Mouse (Mus musculus): ENCODE measurements at regions not wholly inside any gene's neighbourhood (a gene's known extent, or its start where the extent isn't known, plus 50 kb on each side); places are given as distances from the start of the nearest gene placed in this dataset.

GRCm38 (mm10) chr10:87639339-87639738 is 117.7 kb downstream of the Pah start:
- H3K9ac ChIP-seq (replicated peaks; ENCODE audit: low read depth, low read length), result no peak overlapping the region
- H3K27ac ChIP-seq (ENCODE audit: low read length), result no peak overlapping the region
- no peak overlapping the region for H3K4me3 ChIP-seq (ENCODE audit: low read depth, low read length)
- no peaks in the 10 kb centered on the region for H3K27me3 ChIP-seq (ENCODE audit: control insufficient read depth, insufficient read depth, low read length)
- WGBS, result 79% methylated on average over 2 of the region's 2 CpGs
- ATAC-seq (ENCODE audit: insufficient number of reproducible peaks, insufficient read depth, low FRiP score, low read depth), result no peak
- H3K9me3 ChIP-seq (ENCODE audit: control insufficient read depth, low read depth, low read length), result no peaks in the 10 kb centered on the region
- H3K36me3 ChIP-seq (ENCODE audit: control insufficient read depth, insufficient read depth, low read length), result no peaks in the 10 kb centered on the region
- no peak overlapping the region for H3K4me2 ChIP-seq (replicated peaks; ENCODE audit: low read depth, low read length)
- H3K4me1 ChIP-seq (ENCODE audit: control insufficient read depth, insufficient read depth, low read length), result no peaks in the 10 kb centered on the region

GRCm38 (mm10) chr10:87649091-87649490 is 127.5 kb downstream of the Pah start:
- Histone ChIP-seq H3K4me2 (replicated peaks; ENCODE audit: low read depth, low read length) (no peak overlapping the region), H3K4me1 (ENCODE audit: control insufficient read depth, insufficient read depth, low read length) (no peaks in the 10 kb centered on the region), H3K27ac (ENCODE audit: low read length) (no peak overlapping the region), H3K36me3 (ENCODE audit: control insufficient read depth, insufficient read depth, low read length) (no peaks in the 10 kb centered on the region), H3K27me3 (ENCODE audit: control insufficient read depth, insufficient read depth, low read length) (no peaks in the 10 kb centered on the region), H3K9me3 (ENCODE audit: control insufficient read depth, low read depth, low read length) (no peaks in the 10 kb centered on the region), H3K4me3 (ENCODE audit: low read depth, low read length) (no peak overlapping the region), H3K9ac (replicated peaks; ENCODE audit: low read depth, low read length) (no peak overlapping the region)
- ATAC-seq (ENCODE audit: insufficient number of reproducible peaks, insufficient read depth, low FRiP score, low read depth), result no peak; the same call in 1 of the 2 replicates
- 21% methylated on average over 1 of the region's 1 CpGs for WGBS

- Histone ChIP-seq H3K4me1 (ENCODE audit: control insufficient read depth, insufficient read depth, low read length) (no peaks in the 10 kb centered on the region), H3K9me3 (ENCODE audit: control insufficient read depth, low read depth, low read length) (no peaks in the 10 kb centered on the region), H3K27ac (ENCODE audit: low read length) (no peak overlapping the region), H3K27me3 (ENCODE audit: control insufficient read depth, insufficient read depth, low read length) (no peaks in the 10 kb centered on the region), H3K36me3 (ENCODE audit: control insufficient read depth, insufficient read depth, low read length) (no peaks in the 10 kb centered on the region), H3K4me2 (replicated peaks; ENCODE audit: low read depth, low read length) (no peak overlapping the region), H3K4me3 (ENCODE audit: low read depth, low read length) (no peak overlapping the region), H3K9ac (replicated peaks; ENCODE audit: low read depth, low read length) (no peak overlapping the region)
- WGBS, result 56% methylated on average over 8 of the region's 8 CpGs
- no peak for ATAC-seq (ENCODE audit: insufficient number of reproducible peaks, insufficient read depth, low FRiP score, low read depth)
Observed at GRCm38 (mm10) chr10:87652139-87652740, 130.6 kb downstream of the Pah start.

- Histone ChIP-seq H3K27ac (ENCODE audit: low read length) (no peak overlapping the region), H3K4me1 (ENCODE audit: control insufficient read depth, insufficient read depth, low read length) (no peaks in the 10 kb centered on the region)
Observed at GRCm38 (mm10) chr10:87654112-87654511, 132.5 kb downstream of the Pah start.

GRCm38 (mm10) chr10:87666020-87666718 is 144.6 kb downstream of the Pah start:
- Histone ChIP-seq H3K4me1 (ENCODE audit: control insufficient read depth, insufficient read depth, low read length) (no peaks in the 10 kb centered on the region), H3K27ac (ENCODE audit: low read length) (no peak overlapping the region), H3K9me3 (ENCODE audit: control insufficient read depth, low read depth, low read length) (no peaks in the 10 kb centered on the region), H3K4me3 (ENCODE audit: low read depth, low read length) (no peak overlapping the region), H3K9ac (replicated peaks; ENCODE audit: low read depth, low read length) (no peak overlapping the region), H3K4me2 (replicated peaks; ENCODE audit: low read depth, low read length) (no peak overlapping the region), H3K27me3 (ENCODE audit: control insufficient read depth, insufficient read depth, low read length) (no peaks in the 10 kb centered on the region), H3K36me3 (ENCODE audit: control insufficient read depth, insufficient read depth, low read length) (no peaks in the 10 kb centered on the region)
- 65% methylated on average over 9 of the region's 9 CpGs for WGBS
- no peak for ATAC-seq (ENCODE audit: insufficient number of reproducible peaks, insufficient read depth, low FRiP score, low read depth)

More at GRCm38 (mm10) chr10:87654112-87654511, 132.5 kb downstream of the Pah start:
- H3K4me3 ChIP-seq (ENCODE audit: low read depth, low read length), result no peak overlapping the region
- no peaks in the 10 kb centered on the region for H3K9me3 ChIP-seq (ENCODE audit: control insufficient read depth, low read depth, low read length)
- H3K27me3 ChIP-seq (ENCODE audit: control insufficient read depth, insufficient read depth, low read length), result no peaks in the 10 kb centered on the region
- no peak overlapping the region for H3K9ac ChIP-seq (replicated peaks; ENCODE audit: low read depth, low read length)
- no peaks in the 10 kb centered on the region for H3K36me3 ChIP-seq (ENCODE audit: control insufficient read depth, insufficient read depth, low read length)
- no peak overlapping the region for H3K4me2 ChIP-seq (replicated peaks; ENCODE audit: low read depth, low read length)
- WGBS, result 74% methylated on average over 4 of the region's 4 CpGs
- ATAC-seq (ENCODE audit: insufficient number of reproducible peaks, insufficient read depth, low FRiP score, low read depth), result no peak

- H3K27ac ChIP-seq (ENCODE audit: low read length), result no peak overlapping the region
- no peaks in the 10 kb centered on the region for H3K36me3 ChIP-seq (ENCODE audit: control insufficient read depth, insufficient read depth, low read length)
- H3K4me1 ChIP-seq (ENCODE audit: control insufficient read depth, insufficient read depth, low read length), result no peaks in the 10 kb centered on the region
- 83% methylated on average over 7 of the region's 7 CpGs for WGBS
- H3K9ac ChIP-seq (replicated peaks; ENCODE audit: low read depth, low read length), result no peak overlapping the region
- H3K4me2 ChIP-seq (replicated peaks; ENCODE audit: low read depth, low read length), result no peak overlapping the region
- no peak for ATAC-seq (ENCODE audit: insufficient number of reproducible peaks, insufficient read depth, low FRiP score, low read depth)
- H3K4me3 ChIP-seq (ENCODE audit: low read depth, low read length), result no peak overlapping the region
- H3K9me3 ChIP-seq (ENCODE audit: control insufficient read depth, low read depth, low read length), result no peaks in the 10 kb centered on the region
- no peaks in the 10 kb centered on the region for H3K27me3 ChIP-seq (ENCODE audit: control insufficient read depth, insufficient read depth, low read length)
Observed at GRCm38 (mm10) chr10:87666719-87667387, 145.3 kb downstream of the Pah start.

GRCm38 (mm10) chr10:87667651-87668140 is 146.1 kb downstream of the Pah start:
- H3K4me1 ChIP-seq (ENCODE audit: control insufficient read depth, insufficient read depth, low read length), result no peaks in the 10 kb centered on the region
- 88% methylated on average over 10 of the region's 10 CpGs for WGBS
- ATAC-seq (ENCODE audit: insufficient number of reproducible peaks, insufficient read depth, low FRiP score, low read depth), result no peak
- H3K4me3 ChIP-seq (ENCODE audit: low read depth, low read length), result no peak overlapping the region
- H3K27ac ChIP-seq (ENCODE audit: low read length), result no peak overlapping the region
- H3K27me3 ChIP-seq (ENCODE audit: control insufficient read depth, insufficient read depth, low read length), result no peaks in the 10 kb centered on the region
- no peak overlapping the region for H3K9ac ChIP-seq (replicated peaks; ENCODE audit: low read depth, low read length)
- H3K4me2 ChIP-seq (replicated peaks; ENCODE audit: low read depth, low read length), result no peak overlapping the region
- no peaks in the 10 kb centered on the region for H3K9me3 ChIP-seq (ENCODE audit: control insufficient read depth, low read depth, low read length)
- no peaks in the 10 kb centered on the region for H3K36me3 ChIP-seq (ENCODE audit: control insufficient read depth, insufficient read depth, low read length)

- Histone ChIP-seq H3K4me2 (replicated peaks; ENCODE audit: low read depth, low read length) (no peak overlapping the region), H3K9me3 (ENCODE audit: control insufficient read depth, low read depth, low read length) (no peaks in the 10 kb centered on the region), H3K9ac (replicated peaks; ENCODE audit: low read depth, low read length) (no peak overlapping the region), H3K27me3 (ENCODE audit: control insufficient read depth, insufficient read depth, low read length) (no peaks in the 10 kb centered on the region), H3K4me1 (ENCODE audit: control insufficient read depth, insufficient read depth, low read length) (no peaks in the 10 kb centered on the region), H3K27ac (ENCODE audit: low read length) (no peak overlapping the region), H3K4me3 (ENCODE audit: low read depth, low read length) (no peak overlapping the region), H3K36me3 (ENCODE audit: control insufficient read depth, insufficient read depth, low read length) (no peaks in the 10 kb centered on the region)
- WGBS, result 68% methylated on average over 5 of the region's 5 CpGs
- ATAC-seq (ENCODE audit: insufficient number of reproducible peaks, insufficient read depth, low FRiP score, low read depth), result no peak
Observed at GRCm38 (mm10) chr10:87674740-87675420, 153.3 kb downstream of the Pah start.
